Mouse (Mus musculus) hindbrain, embryonic 13.5 days (tissue): Measurements from ENCODE around the gene Gins1. TPM values are rescaled to one million over a fixed set of nuclear protein-coding genes. Genes with fewer than 3 reads are reported as not detected.

Experiments used
- ATAC-seq: fragments of 200-750 bp; cut with Nextera tagmentation; 2 replicates; pipeline ENCODE4 v1.8.0; 2017; ENCODE audit warnings: moderate TSS enrichment; ENCODE audit not compliant: low FRiP score
- H3K27ac ChIP-seq: fragments of 300-500 bp; sonication (generic); 2 replicates; pipeline ENCODE4 v1.5.1; 2015; ENCODE audit warnings: inconsistent platforms, mild to moderate bottlenecking, moderate library complexity
- H3K27me3 ChIP-seq: fragments of 300-500 bp; sonication (generic); 2 replicates; pipeline ENCODE4 v1.6.1; 2015; ENCODE audit warnings: mild to moderate bottlenecking, inconsistent platforms
- H3K36me3 ChIP-seq: fragments of 300-500 bp; sonication (generic); 2 replicates; pipeline ENCODE4 v1.6.1; 2015; ENCODE audit warnings: mild to moderate bottlenecking, inconsistent platforms
- H3K4me1 ChIP-seq: fragments of 300-500 bp; sonication (generic); replicated peaks from 2 replicates; pipeline ENCODE4 v1.6.1; 2015; ENCODE audit warnings: inconsistent platforms
- H3K4me2 ChIP-seq: fragments of 300-500 bp; sonication (generic); 2 replicates; pipeline ENCODE4 v1.6.1; 2015; ENCODE audit warnings: inconsistent platforms, mild to moderate bottlenecking, moderate library complexity
- H3K4me3 ChIP-seq: fragments of 300-500 bp; sonication (generic); 2 replicates; pipeline ENCODE4 v1.5.1; 2015; ENCODE audit warnings: mild to moderate bottlenecking, inconsistent platforms
- H3K9ac ChIP-seq: fragments of 300-500 bp; sonication (generic); 2 replicates; pipeline ENCODE4 v1.6.1; 2015; ENCODE audit warnings: mild to moderate bottlenecking, inconsistent platforms
- H3K9me3 ChIP-seq: fragments of 300-500 bp; sonication (generic); 2 replicates; pipeline ENCODE4 v1.6.1; 2016; ENCODE audit warnings: inconsistent platforms
- WGBS: fragments of 180-500 bp; shearing (Covaris S2); methylation state at CpG from one replicate; pipeline ENCODE4 v1.1.7; 2015; 5-methylcytosine and 5-hydroxymethylcytosine counted together
- polyA plus RNA-seq: library from polyadenylated mRNA; unstranded; fragments of >200 nt; fragmentation: Nextera tagmentation; extraction: Ambion mirVana; gene quantifications from 2 replicates; pipeline ENCODE4 v1.2.1, GENCODE M21; 2015

Gene Gins1
- polyA plus RNA-seq, 1 experiment from 2014 or later = 20.9 TPM

- no peak for ATAC-seq
- no peak overlapping the region for H3K9ac ChIP-seq
- no peaks in the 10 kb centered on the region for H3K9me3 ChIP-seq
- H3K36me3 ChIP-seq = peaks cover 16% of the 10 kb centered on the region; the same call in 1 of the 2 replicates
- WGBS = 94% methylated on average over 5 of the region's 5 CpGs
- H3K4me1 ChIP-seq = no peaks in the 10 kb centered on the region
- H3K27me3 ChIP-seq = no peaks in the 10 kb centered on the region
- no peak overlapping the region for H3K4me3 ChIP-seq
- H3K27ac ChIP-seq = no peak overlapping the region
- H3K4me2 ChIP-seq = no peak overlapping the region
Observed at GRCm38 (mm10) chr2:150915786-150916185, 10.6 kb downstream of the Gins1 start.

GRCm38 (mm10) chr2:150918720-150919119 is 13.5 kb downstream of the Gins1 start:
- no peaks in the 10 kb centered on the region for H3K4me1 ChIP-seq
- peaks cover 23% of the 10 kb centered on the region for H3K36me3 ChIP-seq
- H3K9ac ChIP-seq = no peak overlapping the region
- ATAC-seq = no peak
- no peak overlapping the region for H3K27ac ChIP-seq
- no peaks in the 10 kb centered on the region for H3K27me3 ChIP-seq
- H3K9me3 ChIP-seq = no peaks in the 10 kb centered on the region
- no peak overlapping the region for H3K4me2 ChIP-seq
- 96% methylated on average over 3 of the region's 3 CpGs for WGBS
- no peak overlapping the region for H3K4me3 ChIP-seq

- 94% methylated on average over 3 of the region's 3 CpGs for WGBS
- Histone ChIP-seq H3K27ac (no peak overlapping the region), H3K4me2 (no peak overlapping the region)
Observed at GRCm38 (mm10) chr2:150920543-150920942, 15.3 kb downstream of the Gins1 start.

GRCm38 (mm10) chr2:150921697-150922096 is 16.5 kb downstream of the Gins1 start:
- WGBS = 94% methylated on average over 6 of the region's 6 CpGs
- Histone ChIP-seq H3K9ac (no peak overlapping the region), H3K27ac (no peak overlapping the region), H3K9me3 (no peaks in the 10 kb centered on the region), H3K4me1 (no peaks in the 10 kb centered on the region), H3K4me3 (no peak overlapping the region), H3K36me3 (peaks cover 33% of the 10 kb centered on the region), H3K4me2 (no peak overlapping the region), H3K27me3 (no peaks in the 10 kb centered on the region)
- ATAC-seq = no peak

More at GRCm38 (mm10) chr2:150920543-150920942, 15.3 kb downstream of the Gins1 start:
- Histone ChIP-seq H3K4me3 (no peak overlapping the region), H3K9ac (no peak overlapping the region), H3K36me3 (peaks cover 30% of the 10 kb centered on the region), H3K27me3 (no peaks in the 10 kb centered on the region), H3K4me1 (no peaks in the 10 kb centered on the region), H3K9me3 (no peaks in the 10 kb centered on the region)
- ATAC-seq = no peak

- H3K36me3 ChIP-seq = peaks cover 32% of the 10 kb centered on the region
- no peak overlapping the region for H3K4me3 ChIP-seq
- no peaks in the 10 kb centered on the region for H3K27me3 ChIP-seq
- no peak overlapping the region for H3K4me2 ChIP-seq
- no peak overlapping the region for H3K27ac ChIP-seq
- H3K9me3 ChIP-seq = no peaks in the 10 kb centered on the region
- WGBS = 89% methylated on average over 4 of the region's 4 CpGs
- H3K9ac ChIP-seq = no peak overlapping the region
- no peak for ATAC-seq
- H3K4me1 ChIP-seq = no peaks in the 10 kb centered on the region
Observed at GRCm38 (mm10) chr2:150922165-150922564, 17.0 kb downstream of the Gins1 start.

GRCm38 (mm10) chr2:150923026-150923425 is 17.8 kb downstream of the Gins1 start:
- H3K4me1 ChIP-seq = no peaks in the 10 kb centered on the region
- no peak overlapping the region for H3K4me3 ChIP-seq
- H3K9me3 ChIP-seq = no peaks in the 10 kb centered on the region
- no peak overlapping the region for H3K27ac ChIP-seq
- no peak overlapping the region for H3K9ac ChIP-seq
- no peak for ATAC-seq
- WGBS = 95% methylated on average over 3 of the region's 3 CpGs
- H3K27me3 ChIP-seq = no peaks in the 10 kb centered on the region
- no peak overlapping the region for H3K4me2 ChIP-seq
- H3K36me3 ChIP-seq = peaks cover 32% of the 10 kb centered on the region

GRCm38 (mm10) chr2:150923505-150923904 is 18.3 kb downstream of the Gins1 start:
- Histone ChIP-seq H3K9me3 (no peaks in the 10 kb centered on the region), H3K36me3 (peaks cover 28% of the 10 kb centered on the region), H3K4me3 (no peak overlapping the region), H3K4me1 (no peaks in the 10 kb centered on the region), H3K27me3 (no peaks in the 10 kb centered on the region), H3K9ac (no peak overlapping the region), H3K4me2 (no peak overlapping the region), H3K27ac (no peak overlapping the region)
- 87% methylated on average over 7 of the region's 7 CpGs for WGBS
- no peak for ATAC-seq

- WGBS = 93% methylated on average over 11 of the region's 11 CpGs
- Histone ChIP-seq H3K9ac (no peak overlapping the region), H3K4me1 (no peaks in the 10 kb centered on the region), H3K9me3 (no peaks in the 10 kb centered on the region), H3K36me3 (peaks cover 37% of the 10 kb centered on the region), H3K4me2 (no peak overlapping the region), H3K4me3 (no peak overlapping the region), H3K27me3 (no peaks in the 10 kb centered on the region), H3K27ac (no peak overlapping the region)
- no peak for ATAC-seq
Observed at GRCm38 (mm10) chr2:150927038-150927720, 22.0 kb downstream of the Gins1 start.

- no peak overlapping the region for H3K27ac ChIP-seq
- H3K4me2 ChIP-seq = no peak overlapping the region
- H3K9me3 ChIP-seq = no peaks in the 10 kb centered on the region
- ATAC-seq = no peak
- 92% methylated on average over 6 of the region's 6 CpGs for WGBS
- no peaks in the 10 kb centered on the region for H3K27me3 ChIP-seq
- no peaks in the 10 kb centered on the region for H3K4me1 ChIP-seq
- peaks cover 36% of the 10 kb centered on the region for H3K36me3 ChIP-seq
- no peak overlapping the region for H3K9ac ChIP-seq
- H3K4me3 ChIP-seq = no peak overlapping the region
Observed at GRCm38 (mm10) chr2:150929156-150929555, 24.0 kb downstream of the Gins1 start.

- H3K9me3 ChIP-seq = no peaks in the 10 kb centered on the region
- no peak overlapping the region for H3K4me2 ChIP-seq
- ATAC-seq = no peak
- H3K36me3 ChIP-seq = peaks cover 46% of the 10 kb centered on the region
- no peak overlapping the region for H3K4me3 ChIP-seq
- H3K4me1 ChIP-seq = no peaks in the 10 kb centered on the region
- H3K9ac ChIP-seq = no peak overlapping the region
- H3K27me3 ChIP-seq = no peaks in the 10 kb centered on the region
- WGBS = 61% methylated on average over 3 of the region's 3 CpGs
- H3K27ac ChIP-seq = no peak overlapping the region
Observed at GRCm38 (mm10) chr2:150930806-150931205, 25.6 kb downstream of the Gins1 start.

- no peak for ATAC-seq
- Histone ChIP-seq H3K9ac (no peak overlapping the region), H3K27ac (no peak overlapping the region), H3K4me3 (no peak overlapping the region), H3K27me3 (no peaks in the 10 kb centered on the region), H3K9me3 (no peaks in the 10 kb centered on the region), H3K4me2 (no peak overlapping the region), H3K36me3 (peaks cover 51% of the 10 kb centered on the region), H3K4me1 (no peaks in the 10 kb centered on the region)
- 86% methylated on average over 19 of the region's 19 CpGs for WGBS
Observed at GRCm38 (mm10) chr2:150933482-150933881, 28.3 kb downstream of the Gins1 start.

GRCm38 (mm10) chr2:150934659-150935058 is 29.5 kb downstream of the Gins1 start:
- Histone ChIP-seq H3K9me3 (no peaks in the 10 kb centered on the region), H3K36me3 (peaks cover 48% of the 10 kb centered on the region), H3K9ac (no peak overlapping the region), H3K4me2 (no peak overlapping the region), H3K4me1 (no peaks in the 10 kb centered on the region), H3K4me3 (no peak overlapping the region), H3K27me3 (no peaks in the 10 kb centered on the region), H3K27ac (no peak overlapping the region)
- WGBS = 94% methylated on average over 4 of the region's 4 CpGs
- no peak for ATAC-seq

- WGBS = 95% methylated on average over 5 of the region's 5 CpGs
Observed at GRCm38 (mm10) chr2:150944017-150944416, 38.8 kb downstream of the Gins1 start.

More at GRCm38 (mm10) chr2:150944017-150944416, 38.8 kb downstream of the Gins1 start:
- H3K27me3 ChIP-seq = no peaks in the 10 kb centered on the region
- no peak overlapping the region for H3K27ac ChIP-seq
- H3K4me2 ChIP-seq = no peak overlapping the region
- no peak for ATAC-seq
- no peak overlapping the region for H3K9ac ChIP-seq
- peaks cover 33% of the 10 kb centered on the region; the same call in 1 of the 2 replicates for H3K36me3 ChIP-seq
- no peak overlapping the region for H3K4me3 ChIP-seq
- H3K4me1 ChIP-seq = no peaks in the 10 kb centered on the region
- H3K9me3 ChIP-seq = no peaks in the 10 kb centered on the region
